In genomic region chr2:164769258-164770037, GRCm38 (mm10) we compare ENCODE assay signal across 8 mouse cellular contexts. TPM values are rescaled to one million over a fixed set of nuclear protein-coding genes. Genes with fewer than 3 reads are reported as not detected.
DNase-seq lines count a peak whose midpoint lies in the region; ATAC-seq lines count a peak whose summit lies in the region.

Gene Ube2c (plus strand): TSS chr2:164769898.

- peaks cover 25% of the 10 kb centered on the region for H3K4me1 ChIP-seq in hindbrain, embryonic 12.5 days

- peak within 1 kb of the TSS; percentile 89 for H3K4me2 ChIP-seq in hindbrain, embryonic 12.5 days (replicated peaks)

- ATAC-seq in hindbrain, embryonic 12.5 days (ENCODE audit: low FRiP score) = peak; percentile 99

- H3K27ac ChIP-seq in hindbrain, embryonic 12.5 days = no peak within 1 kb of the TSS

- peak within 1 kb of the TSS; percentile 68 for H3K9ac ChIP-seq in hindbrain, embryonic 12.5 days

- peaks cover 47% of the 10 kb centered on the region for H3K36me3 ChIP-seq in hindbrain, embryonic 12.5 days

- H3K27me3 ChIP-seq in hindbrain, embryonic 12.5 days = no peaks in the 10 kb centered on the region

- H3K9me3 ChIP-seq in hindbrain, embryonic 12.5 days (replicated peaks) = no peaks in the 10 kb centered on the region

- WGBS in hindbrain, embryonic 12.5 days = 2% methylated on average over 53 of the region's 53 CpGs

- peak within 1 kb of the TSS; percentile 73 for H3K4me3 ChIP-seq in hindbrain, embryonic 12.5 days

- DNase-seq in NIH3T3 (ENCODE audit: low read depth) = peak; percentile 99
- peak; percentile 99 for DNase-seq in cerebellum, postnatal 10 days
- peak; percentile 98 for DNase-seq in frontal cortex, postnatal 10 days (ENCODE audit: low spot score in 2 of 2)
- DNase-seq in layer of hippocampus, postnatal 14 days (ENCODE audit: low spot score in 2 of 2) = peak; percentile 97 to 99
- peak; percentile 98 for DNase-seq in lung, postnatal 14 days
- peak; percentile 85 for DNase-seq in retina, adult 2 months (ENCODE audit: low read depth, low spot score)
- peak; percentile 95 to 97 for DNase-seq in thymus, postnatal 36 days

RNA-seq across cellular contexts. Expression of gene Ube2c, which starts in this region (rescaled TPM):
- 296 and 341 TPM in 2 replicates for polyA plus RNA-seq in hindbrain, embryonic 12.5 days (2016; fragmentation: Nextera tagmentation; extraction: Ambion mirVana)
- total RNA-seq in layer of hippocampus, postnatal 14 days (2021) = 1 to 10 TPM; 2.9 to 4.0 TPM
